Mouse (Mus musculus) heart, postnatal 14 days (tissue): ENCODE results near the gene Med14. TPM values are rescaled to one million over a fixed set of nuclear protein-coding genes. Genes with fewer than 3 reads are reported as not detected.

ENCODE experiments used
- DNase-seq, 2 experiments: peaks; one replicate each; pipeline ENCODE4 v3.0.0; 2021 to 2022
- intact Hi-C: fragments of 180-260 bp; cut with DNase I; formaldehyde crosslinking; loops from one replicate; pipeline ENCODE4 v1.15.1; 2025
- total RNA-seq, 2 experiments: library from RNA; stranded (reverse); gene quantifications; 2 replicates each; pipeline ENCODE4 v1.2.3; 2021

Gene Med14
- total RNA-seq, 2 experiments from 2014 or later, result 28.2 to 32.0 TPM

GRCm38 (mm10) chrX:12686910-12687309 is 75.0 kb downstream of the Med14 start:
- intact Hi-C loops, result no loop called here
- DNase-seq, result peak in 1 of 2 experiments; percentile 6

GRCm38 (mm10) chrX:12686071-12686470 is 75.8 kb downstream of the Med14 start:
- DNase-seq, result no peak
- intact Hi-C loops, result no loop called here

- peak; percentile 70 to 82 for DNase-seq
- intact Hi-C loops, result loop anchor here (5.0 kb wide), 3 partner anchors 115 to 980 kb away; no protein-coding TSS in a partner anchor
Measured at GRCm38 (mm10) chrX:12677396-12677795, 84.5 kb downstream of the Med14 start.

GRCm38 (mm10) chrX:12673054-12673775 is 88.7 kb downstream of the Med14 start, which contains the start of gene 1810030O07Rik:
Gene 1810030O07Rik, minus strand, starts transcription at chrX:12673668.
- intact Hi-C loops, result loop anchor here (5.0 kb wide), 1 partner anchor 89 kb away; the partner anchor contains the start of gene Med14

GRCm38 (mm10) chrX:12653879-12654278 is 108.0 kb downstream of the Med14 start:
- intact Hi-C loops, result no loop called here
- DNase-seq, result no peak

More at GRCm38 (mm10) chrX:12673054-12673775, 88.7 kb downstream of the Med14 start, which contains the start of gene 1810030O07Rik:
- DNase-seq, result peak; percentile 85 to 89

GRCm38 (mm10) chrX:12651906-12652305 is 110.0 kb downstream of the Med14 start:
- intact Hi-C loops, result no loop called here
- no peak for DNase-seq

- intact Hi-C loops, result loop anchor here (5.0 kb wide), 1 partner anchor 103 kb away; no protein-coding TSS in a partner anchor
- no peak for DNase-seq
Measured at GRCm38 (mm10) chrX:12645531-12646304, 116.2 kb downstream of the Med14 start.

- no peak for DNase-seq
- intact Hi-C loops, result loop anchor here (5.0 kb wide), 1 partner anchor 103 kb away; no protein-coding TSS in a partner anchor
Measured at GRCm38 (mm10) chrX:12644976-12645375, 116.9 kb downstream of the Med14 start.

Other genes starting within 250 kb of the Med14 start
- gene Atp6ap2, start 174.3 kb downstream of the Med14 start, total RNA-seq, result 10 to 100 TPM; 19.9 to 26.4 TPM
- 10 to 100 TPM in 1 of 2 experiments, 1 to 10 TPM in 1; 7.6 to 14.0 TPM for gene 1810030O07Rik, start 88.4 kb downstream of the Med14 start, total RNA-seq